In genomic region chr17:66671287-66671686, GRCm38 (mm10) we compare ENCODE assay signal across 19 mouse cellular contexts.
"Had no signal": no experiment of that assay in that cellular context is flagged by ENCODE, and none has a peak within 500 bp of the region (broad histone marks: within the 10 kb centered on the region; RNA-seq: fewer than 3 reads in every experiment).

No protein-coding gene starts in this region.

- H3K9ac ChIP-seq: limb, embryonic 13.5 days; liver, embryonic 13.5 days; lung, embryonic 14.5 days; neural tube, embryonic 12.5 days; neural tube, embryonic 15.5 days had no signal

- DNase-seq: kidney, adult 2 months; kidney, postnatal 25 days; layer of hippocampus, adult 9-11 months; liver, embryonic 13.5 days; lung, embryonic 14.5 days; right cerebral cortex, adult 18-20 months; right cerebral cortex, postnatal 14 days; right cerebral cortex, postnatal 4 days; thymus, adult 18-20 months; thymus, postnatal 36 days had no signal

- H3K9me3 ChIP-seq: limb, embryonic 10.5 days; limb, embryonic 13.5 days; liver, embryonic 13.5 days; neural tube, embryonic 12.5 days; neural tube, embryonic 15.5 days had no signal

- H3K27ac ChIP-seq: kidney, postnatal 0 days; layer of hippocampus, adult 2 months; limb, embryonic 10.5 days; limb, embryonic 13.5 days; liver, embryonic 13.5 days; macrophage; neural tube, embryonic 12.5 days; neural tube, embryonic 15.5 days; stomach, postnatal 0 days had no signal

- H3K4me2 ChIP-seq: limb, embryonic 13.5 days; liver, embryonic 13.5 days; lung, embryonic 14.5 days; neural tube, embryonic 12.5 days; neural tube, embryonic 15.5 days had no signal

- ATAC-seq: lung, postnatal 0 days had no signal

- H3K4me3 ChIP-seq: layer of hippocampus, adult 2 months; limb, embryonic 10.5 days; limb, embryonic 13.5 days; liver, embryonic 13.5 days; neural tube, embryonic 12.5 days; neural tube, embryonic 15.5 days had no signal

- H3K36me3 ChIP-seq: limb, embryonic 10.5 days; limb, embryonic 13.5 days; liver, embryonic 13.5 days; neural tube, embryonic 12.5 days; neural tube, embryonic 15.5 days had no signal

- H3K4me1 ChIP-seq: limb, embryonic 10.5 days; limb, embryonic 13.5 days; liver, embryonic 13.5 days; neural tube, embryonic 12.5 days; neural tube, embryonic 15.5 days had no signal

- H3K27me3 ChIP-seq: limb, embryonic 13.5 days; liver, embryonic 13.5 days; neural tube, embryonic 12.5 days; neural tube, embryonic 15.5 days had no signal
